Mouse (Mus musculus): ENCODE results near the gene Ephb2.

Ephb2 gene

DNA sequence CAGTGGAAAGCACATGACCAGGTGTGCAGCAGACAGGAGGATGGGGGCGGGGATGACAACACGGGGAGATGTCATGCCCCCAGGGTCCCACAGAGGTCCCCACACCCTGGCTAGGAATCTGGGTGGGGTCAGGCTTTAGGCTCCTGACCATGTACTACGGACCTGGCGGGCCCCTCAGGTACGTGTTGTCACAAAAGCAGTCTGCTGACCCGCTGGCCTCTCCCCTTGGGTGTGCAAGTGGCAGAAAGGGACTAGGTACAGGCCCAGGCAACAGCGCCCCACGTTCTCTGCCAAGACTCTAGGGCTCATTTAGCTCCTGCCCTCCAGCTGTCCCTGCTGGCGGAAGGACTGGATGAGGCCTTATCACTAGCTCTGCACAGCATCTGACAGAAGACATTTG lies 105.3 kb downstream of the Ephb2 start:
- DNase-seq: no peak

DNA sequence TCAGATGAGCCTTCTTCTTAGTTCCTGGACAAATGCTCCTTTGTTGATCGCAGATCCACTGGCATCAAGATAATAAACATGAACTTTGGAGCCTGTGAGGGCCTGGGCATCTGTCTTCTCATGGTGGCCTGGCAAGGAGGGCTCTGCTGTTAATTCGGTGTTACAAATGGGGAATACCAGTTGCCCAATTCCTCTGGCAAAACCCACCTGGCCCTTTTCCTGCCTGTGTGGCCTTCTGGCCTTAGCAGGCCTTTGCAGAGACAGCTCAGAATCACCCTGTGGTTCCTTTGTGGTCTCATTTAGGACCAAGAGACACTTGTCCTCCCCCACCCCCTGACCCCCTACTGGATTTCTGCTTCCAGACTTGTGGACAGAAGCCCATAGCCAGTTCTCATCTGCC lies 106.2 kb downstream of the Ephb2 start:
- peak; percentile 56 to 65 for DNase-seq

DNA sequence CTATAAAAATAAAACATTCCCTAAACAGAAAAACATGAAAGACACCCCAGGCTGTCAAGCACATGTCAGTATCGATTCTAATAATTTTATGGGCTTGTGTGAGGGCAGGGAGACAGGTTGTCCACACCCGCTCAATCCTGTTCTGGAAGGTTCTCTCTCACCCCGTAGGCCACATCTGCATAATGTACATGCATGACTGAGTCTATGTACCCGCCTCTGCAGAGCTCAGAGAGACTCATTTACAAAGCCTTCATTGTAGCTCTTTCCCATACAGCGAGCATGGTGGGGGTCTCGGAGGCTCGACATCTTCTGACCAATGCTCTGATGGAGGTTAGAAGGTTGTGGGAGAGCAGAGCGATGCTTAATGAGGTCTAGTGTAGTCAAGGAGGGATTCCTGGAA lies 108.8 kb downstream of the Ephb2 start:
- no peak for DNase-seq

DNA sequence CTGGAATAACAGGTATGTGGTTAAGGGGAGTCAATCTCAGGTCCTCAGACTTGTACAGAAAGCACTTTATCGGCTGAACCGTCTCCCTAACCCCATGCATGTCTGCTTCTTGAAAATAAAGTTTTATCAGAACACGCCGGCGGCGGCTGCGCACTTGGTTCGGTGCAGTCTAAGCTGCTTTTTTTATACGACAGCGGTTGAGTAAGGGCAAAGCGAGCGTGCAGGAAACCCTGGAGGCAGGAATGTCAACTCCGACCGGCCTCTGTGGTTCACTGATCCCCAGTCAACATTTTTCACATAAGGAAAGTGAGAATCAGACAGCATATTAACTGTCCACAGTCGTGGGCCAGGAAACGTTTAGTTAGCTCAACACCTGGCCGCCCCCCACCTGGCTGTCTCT lies 111.1 kb downstream of the Ephb2 start:
- DNase-seq: no peak

DNA sequence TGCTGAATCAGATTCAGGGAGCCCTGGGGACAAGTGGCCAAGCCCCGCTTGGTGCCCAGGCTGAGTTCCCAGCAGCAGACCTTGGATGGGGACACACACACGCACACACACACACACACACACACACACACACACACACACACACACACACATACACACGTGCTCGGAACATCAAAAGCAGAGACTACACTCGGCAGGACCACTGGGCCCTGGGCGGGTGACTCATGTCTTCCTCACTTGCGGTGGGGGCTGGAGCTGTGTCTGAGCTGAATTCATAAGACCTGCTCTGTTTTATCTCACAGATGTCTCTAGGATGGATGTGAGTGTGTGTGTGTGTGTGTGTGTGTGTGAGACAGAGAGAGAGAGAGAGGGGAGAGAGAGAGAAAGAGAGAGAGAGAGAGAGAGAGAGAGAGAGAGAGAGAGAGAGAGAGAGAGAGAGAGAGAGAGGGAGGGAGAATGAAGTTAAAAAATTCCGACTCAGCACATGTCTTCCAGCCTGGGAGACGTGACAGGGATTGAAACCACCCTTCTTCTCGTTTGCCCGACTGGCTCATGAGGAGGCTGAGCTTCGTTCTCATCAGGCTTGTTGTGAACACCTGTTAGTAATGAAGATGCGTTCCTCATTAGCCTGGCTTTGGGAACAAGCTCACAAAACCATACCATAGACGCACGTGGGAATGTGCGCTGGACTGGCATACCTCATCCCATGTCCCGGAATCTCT lies 113.3 kb downstream of the Ephb2 start:
- no peak for DNase-seq

DNA sequence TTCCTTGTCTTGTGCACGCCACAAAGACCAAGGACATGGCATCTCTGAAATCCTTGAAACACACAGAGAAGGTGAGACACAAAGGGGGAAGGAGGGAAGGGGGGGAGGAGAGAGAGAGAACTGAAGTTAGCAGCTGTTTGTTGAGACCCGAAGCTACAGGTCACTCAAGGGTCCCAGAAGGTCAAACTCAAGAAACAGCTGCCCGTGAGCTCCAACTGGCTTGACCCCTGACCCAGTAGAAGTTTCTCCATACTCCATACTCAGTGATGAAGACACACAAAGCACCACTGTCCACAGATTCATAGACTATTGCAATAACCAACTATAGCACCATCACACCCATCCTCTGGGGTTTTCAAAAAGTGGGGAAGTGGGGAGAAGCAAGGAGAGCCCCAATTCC lies 113.9 kb downstream of the Ephb2 start:
- DNase-seq: no peak

DNA sequence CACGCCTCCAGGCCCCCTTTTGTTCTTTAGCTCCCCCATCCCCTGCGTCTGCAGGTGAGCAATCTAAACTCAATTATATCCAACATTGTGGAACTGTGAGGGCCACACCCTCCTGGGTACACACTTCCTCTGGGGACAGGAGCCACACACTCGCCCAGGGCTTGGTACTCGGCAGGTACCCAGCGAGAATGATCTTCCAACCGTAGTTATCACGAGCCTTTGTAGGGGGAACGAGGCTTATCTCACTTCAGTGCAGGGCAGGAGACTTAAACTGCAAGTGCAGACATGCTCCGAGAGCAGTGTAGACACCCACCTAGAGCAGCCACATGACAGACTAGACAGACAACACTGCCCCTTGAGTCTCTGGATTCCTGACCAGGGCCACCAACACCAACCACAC lies 115.8 kb downstream of the Ephb2 start:
- no peak for DNase-seq

DNA sequence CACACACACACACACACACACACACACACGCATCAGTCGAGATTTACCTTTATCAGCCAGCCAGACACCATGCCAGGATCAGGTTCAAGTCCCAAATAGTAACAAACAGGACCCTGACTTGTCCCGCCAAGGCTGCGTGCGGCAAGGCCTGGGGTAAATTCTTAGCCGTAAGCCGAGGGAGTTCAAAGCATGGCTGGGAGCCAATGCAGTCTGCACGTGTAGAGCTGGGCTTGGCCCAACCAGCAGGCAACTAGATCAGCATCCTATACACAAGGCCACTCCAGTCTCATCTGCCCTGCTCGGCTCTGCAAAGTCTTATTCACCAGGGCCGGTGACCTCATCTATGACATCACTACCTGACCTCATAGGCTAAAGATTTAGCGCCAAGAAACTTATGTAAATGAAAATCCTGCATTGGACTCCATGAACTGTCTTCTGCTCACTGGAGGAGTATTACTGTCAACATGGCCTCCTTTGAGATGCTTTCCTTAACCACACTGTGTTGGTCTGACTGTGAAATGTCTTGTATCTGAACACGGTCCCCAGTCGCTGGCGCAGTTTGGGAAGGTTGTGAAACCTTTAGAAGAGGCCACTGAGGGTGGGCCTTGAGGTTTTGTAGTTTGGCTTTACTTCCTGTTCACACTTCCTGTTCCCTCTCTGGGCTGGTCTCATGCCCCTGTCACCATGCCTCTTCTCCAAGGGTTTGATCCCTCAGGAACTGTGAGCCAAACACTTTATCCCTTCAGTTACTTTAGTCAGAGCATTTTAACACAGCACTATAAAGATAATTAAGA lies 117.4 kb downstream of the Ephb2 start:
- DNase-seq: no peak

DNA sequence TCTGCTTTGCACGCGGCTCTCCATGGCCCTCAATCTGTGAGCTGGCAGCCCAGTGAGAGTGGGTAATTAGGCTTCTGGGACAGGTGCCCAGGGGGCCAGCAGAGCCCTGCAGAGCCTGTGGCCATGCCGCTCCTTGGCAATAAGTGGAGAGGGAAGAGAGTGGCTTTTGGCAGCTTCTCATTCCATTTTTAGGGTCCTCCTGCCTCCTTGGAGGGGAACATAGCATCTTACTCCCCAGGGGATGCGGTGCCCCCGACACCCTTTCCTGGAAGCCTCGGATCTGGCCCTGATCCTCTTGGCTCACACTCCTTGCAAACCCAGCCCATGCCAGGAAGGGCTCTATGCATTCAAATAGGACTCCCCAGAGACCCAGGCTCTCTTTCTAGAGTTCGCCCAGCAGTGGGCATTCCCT lies 119.2 kb downstream of the Ephb2 start:
- peak; percentile 70 to 78 for DNase-seq

DNA sequence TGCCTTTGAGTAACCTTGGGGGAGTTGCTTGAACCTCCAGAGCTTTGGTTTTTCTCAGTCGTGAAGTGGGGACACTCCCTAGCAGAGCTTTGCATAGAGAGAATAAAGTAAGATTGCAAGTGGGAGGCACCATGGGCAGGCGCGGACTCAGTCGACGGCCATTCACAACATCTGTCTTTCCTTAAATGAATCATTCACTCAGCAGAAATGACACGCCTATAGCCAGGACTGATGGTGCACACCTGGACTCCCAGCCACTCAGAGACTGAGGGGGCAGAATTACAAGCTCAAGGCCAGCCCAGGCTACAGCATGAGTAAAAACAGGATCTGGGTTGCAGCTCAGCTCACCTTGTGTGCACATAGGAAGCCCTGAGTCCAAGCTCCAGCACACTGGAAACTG lies 121.3 kb downstream of the Ephb2 start:
- DNase-seq: no peak

DNA sequence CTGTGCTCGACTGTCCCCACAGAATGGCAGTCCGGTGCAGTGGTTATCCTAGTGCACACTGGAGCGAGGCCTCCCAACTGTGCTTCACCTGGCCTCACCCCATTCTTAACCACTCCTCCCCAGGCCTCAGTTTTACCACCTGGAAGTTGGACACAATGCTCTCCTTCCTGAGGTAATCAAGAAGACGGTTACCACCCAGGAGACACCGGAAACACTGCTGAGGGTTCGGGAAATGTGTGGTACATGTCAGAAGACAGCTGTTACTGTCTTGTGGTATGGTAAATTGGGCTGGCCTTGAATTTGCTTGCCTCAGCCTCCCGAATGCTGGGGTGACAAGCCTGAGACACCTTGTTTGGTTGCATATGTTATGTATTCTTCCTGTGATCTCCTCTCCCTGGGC lies 121.9 kb downstream of the Ephb2 start:
- no peak for DNase-seq

DNA sequence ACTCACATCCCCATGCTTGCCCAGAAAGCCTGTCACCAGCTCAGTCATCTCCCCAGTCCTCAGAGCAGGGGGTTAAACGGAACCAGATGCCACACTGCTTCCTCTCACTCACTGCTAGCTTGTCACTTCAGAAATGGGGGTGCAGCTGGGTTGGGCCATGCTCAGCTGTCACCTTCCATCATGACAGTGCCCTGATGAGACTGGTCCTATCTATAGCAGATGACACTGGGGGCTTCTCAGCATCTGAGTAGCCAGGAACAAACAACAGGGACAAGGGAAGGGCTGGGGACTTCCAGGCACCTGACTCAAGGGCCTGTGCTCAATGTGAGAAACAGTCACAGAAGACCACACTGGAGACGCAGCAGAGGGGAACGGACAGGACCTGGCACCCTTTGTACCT lies 122.4 kb downstream of the Ephb2 start:
- no peak for DNase-seq

DNA sequence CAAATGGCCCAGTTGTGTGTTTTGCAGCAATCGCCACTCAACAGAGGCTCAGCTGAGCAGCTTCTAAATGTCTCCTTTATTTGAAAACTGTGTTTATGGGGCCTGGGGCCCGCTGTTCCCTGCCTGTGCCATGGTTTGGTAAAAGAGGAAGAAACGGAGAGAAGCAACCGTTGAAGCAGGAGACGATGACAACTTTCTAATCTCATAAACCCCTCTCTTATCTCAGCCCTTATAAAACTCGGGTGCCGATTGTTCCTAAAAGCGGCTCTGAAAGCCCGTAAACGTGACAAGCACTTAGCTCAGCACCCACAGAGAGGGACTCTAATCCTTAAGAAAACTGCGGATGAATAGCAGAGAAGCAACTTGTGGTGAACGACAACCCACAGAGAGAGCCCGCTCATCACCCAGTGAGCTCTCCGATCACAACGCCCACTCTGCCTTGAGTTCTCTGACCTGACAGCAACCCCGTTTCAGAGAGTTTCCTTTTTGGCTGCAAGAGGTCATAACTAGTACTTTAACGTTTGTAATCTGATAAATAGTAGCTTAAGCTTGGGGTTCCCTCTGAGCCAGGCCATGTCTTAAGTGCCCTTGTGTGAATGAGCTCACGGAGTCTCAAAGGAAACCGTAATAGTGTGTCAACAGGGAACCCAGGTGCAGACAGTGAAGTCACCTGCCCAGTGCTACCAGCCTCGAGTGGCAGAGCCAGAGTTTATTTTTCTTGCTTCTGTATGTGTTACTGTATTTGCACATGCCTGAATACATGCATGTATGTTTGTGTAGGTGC lies 123.6 kb downstream of the Ephb2 start:
- no peak for DNase-seq

DNA sequence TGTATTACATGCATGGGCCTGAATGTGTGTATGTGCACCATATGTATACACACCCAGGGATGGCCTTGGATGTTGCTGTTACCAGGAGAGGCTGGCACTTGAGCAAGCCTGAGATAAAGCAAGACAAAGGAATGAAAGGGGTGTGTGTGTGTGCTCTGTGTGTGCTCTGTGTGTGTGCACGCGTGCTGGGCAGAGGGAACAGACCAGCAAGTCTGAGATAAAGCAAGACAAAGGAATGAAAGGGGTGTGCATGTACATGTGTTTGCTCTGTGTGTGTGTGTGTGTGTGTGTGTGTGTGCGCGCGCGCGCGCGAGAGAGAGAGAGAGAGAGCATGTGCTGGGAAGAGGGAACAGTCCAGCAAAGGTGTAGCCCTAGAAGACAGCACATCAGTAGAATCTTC lies 125.4 kb downstream of the Ephb2 start:
- no peak for DNase-seq

DNA sequence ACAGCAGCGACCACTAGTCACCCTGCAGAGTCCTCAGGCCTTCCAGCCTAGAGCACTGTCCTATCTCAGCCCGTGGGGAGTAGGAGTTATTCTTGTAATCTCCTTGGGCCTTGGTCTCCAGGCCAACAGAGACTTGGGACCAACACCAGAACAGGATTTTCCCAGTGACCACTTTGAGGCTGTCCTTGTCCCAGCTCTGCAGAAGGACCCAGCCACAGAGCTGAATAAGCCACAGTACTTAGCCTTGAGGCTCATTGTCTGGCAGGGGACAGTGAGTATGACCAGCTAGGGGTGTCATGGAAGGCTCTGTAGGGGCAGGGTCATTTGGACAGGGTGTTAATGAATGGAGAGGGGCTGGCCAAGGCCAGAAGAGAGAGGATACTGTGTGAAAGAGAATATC lies 126.8 kb downstream of the Ephb2 start:
- no peak for DNase-seq

DNA sequence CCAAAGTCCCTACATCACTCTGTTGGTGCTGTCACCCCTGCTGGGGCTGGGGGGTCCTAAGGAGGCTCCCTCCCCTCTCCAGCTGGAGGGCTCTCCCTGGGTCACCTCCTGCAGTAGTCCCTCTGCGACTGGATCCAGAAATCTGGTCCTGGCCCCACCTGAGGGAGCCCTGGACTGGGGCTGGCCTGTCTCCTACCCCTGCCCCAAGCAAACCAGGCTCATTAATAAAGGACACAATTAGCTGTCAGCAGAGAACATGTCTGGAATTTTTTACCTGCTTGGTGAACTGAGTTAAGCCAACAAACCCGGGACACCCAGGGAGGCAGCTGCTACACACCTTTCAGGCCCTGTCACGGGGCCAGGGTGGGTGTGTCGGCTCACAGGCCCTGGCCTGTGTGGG lies 129.1 kb downstream of the Ephb2 start:
- DNase-seq: no peak

DNA sequence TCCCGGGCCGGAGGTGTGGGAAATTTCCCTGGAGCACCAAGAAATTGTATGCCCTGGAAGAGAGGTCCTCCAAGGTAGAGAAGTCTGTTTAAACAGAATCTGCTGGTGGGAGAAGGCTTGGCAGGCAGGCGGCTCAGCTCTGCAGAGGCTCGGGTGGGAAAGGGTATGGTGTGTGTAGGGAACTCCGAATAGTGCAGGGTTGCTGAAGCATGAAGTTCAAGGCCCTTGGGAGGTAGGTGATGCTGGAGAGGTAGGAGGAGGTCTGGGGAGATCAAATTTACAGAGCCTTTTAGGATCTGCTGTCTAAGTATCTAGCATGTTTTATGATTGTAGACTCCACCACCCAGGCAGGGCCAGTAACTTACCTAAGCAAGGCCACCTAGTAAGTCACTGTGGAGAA lies 130.7 kb downstream of the Ephb2 start:
- DNase-seq: no peak

DNA sequence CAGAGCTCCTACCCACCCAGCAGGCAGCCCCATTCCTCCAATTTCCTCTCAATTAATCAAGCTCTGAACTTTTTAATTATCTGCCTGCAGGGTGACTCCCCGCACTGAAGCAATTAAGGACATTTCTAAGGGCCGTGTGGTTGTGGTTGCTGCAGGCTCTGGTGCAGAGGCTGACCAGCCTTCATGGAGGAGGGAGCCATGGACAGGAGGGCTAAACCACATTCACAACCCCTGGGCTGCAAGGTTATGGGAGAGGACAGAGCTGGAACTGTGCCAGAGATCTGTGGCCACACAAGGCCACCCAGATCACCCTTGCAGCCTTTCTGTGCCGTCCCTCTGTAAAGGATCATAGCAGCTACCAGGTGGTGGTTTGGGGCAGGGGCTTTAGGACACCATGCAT lies 131.2 kb downstream of the Ephb2 start:
- no peak for DNase-seq

DNA sequence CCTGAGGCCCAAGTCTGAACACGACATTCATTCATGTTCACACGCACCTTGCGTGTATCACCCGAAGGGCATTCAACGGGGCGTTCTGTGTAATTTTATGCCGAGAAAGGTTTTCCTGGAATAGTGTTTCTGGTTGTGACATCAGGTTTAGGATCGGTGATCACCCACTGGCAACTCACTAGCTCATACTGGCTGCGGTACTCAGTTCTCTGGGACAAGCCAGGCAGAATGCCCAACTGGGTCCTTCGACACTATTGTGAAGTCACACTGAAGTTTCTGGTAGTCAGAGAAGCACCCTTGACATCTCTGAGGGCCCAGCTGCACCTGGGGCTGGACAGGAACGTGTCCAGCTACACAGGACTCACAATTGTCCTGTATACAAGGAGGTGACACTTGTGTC lies 132.4 kb downstream of the Ephb2 start:
- DNase-seq: no peak

DNA sequence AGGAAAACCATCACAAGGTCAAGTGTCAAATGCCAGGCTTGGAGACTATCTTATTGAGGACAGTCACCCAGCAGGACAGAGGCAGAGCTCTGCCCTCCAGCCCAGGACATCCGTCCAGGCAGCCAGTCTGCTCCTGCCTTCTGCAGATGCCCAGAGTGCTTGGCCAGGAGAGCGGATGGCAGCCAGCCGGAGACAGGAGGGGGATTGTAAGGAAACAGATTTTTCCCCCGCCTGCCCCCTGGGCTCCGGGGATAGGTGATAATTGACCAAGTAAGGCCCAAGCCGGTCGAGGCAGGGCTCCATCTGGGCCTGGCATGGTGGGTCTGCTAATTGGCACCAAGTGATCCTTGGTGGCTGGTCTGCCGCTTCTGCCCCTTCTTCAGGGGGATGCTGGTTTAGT lies 133.3 kb downstream of the Ephb2 start:
- peak; percentile 87 for DNase-seq

DNA sequence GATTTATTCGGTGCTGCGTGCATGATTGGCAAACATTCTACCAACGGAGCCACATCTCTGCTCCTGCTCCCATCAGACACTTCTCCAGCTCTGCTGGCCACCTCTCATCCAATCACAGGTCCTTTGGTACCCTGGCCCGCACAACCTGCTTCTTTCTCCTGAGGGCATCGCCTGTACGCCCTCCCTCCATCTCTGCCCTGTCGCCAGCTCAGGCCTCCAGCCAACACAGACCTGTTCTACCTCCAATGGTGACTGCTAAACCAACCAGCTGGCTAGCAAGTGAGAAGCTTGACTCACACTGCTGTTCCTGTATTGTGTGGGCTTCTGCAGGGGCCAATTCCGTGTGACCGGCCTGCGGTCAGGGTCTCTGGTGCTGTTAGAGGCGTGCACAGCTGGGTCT lies 134.6 kb downstream of the Ephb2 start:
- peak; percentile 80 to 84 for DNase-seq

DNA sequence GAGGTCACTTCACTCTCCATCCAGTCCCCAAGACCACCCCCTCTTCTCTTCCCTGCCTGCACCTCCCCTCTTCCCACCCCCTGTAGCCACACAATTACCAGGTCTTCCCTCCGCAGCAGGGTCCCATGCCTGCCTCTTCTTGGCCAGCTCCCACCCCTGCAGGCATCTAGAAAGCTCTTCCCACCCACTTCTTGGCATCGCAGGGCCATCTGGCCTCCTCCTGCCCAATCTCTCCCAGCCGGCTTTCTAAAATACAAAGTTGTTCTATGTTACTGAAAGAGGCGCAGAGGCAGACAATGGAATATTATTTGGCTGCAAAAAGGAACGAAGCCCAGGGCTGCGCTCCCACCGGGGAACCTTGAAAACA lies 136.7 kb downstream of the Ephb2 start:
- DNase-seq: peak; percentile 63 to 72

DNA sequence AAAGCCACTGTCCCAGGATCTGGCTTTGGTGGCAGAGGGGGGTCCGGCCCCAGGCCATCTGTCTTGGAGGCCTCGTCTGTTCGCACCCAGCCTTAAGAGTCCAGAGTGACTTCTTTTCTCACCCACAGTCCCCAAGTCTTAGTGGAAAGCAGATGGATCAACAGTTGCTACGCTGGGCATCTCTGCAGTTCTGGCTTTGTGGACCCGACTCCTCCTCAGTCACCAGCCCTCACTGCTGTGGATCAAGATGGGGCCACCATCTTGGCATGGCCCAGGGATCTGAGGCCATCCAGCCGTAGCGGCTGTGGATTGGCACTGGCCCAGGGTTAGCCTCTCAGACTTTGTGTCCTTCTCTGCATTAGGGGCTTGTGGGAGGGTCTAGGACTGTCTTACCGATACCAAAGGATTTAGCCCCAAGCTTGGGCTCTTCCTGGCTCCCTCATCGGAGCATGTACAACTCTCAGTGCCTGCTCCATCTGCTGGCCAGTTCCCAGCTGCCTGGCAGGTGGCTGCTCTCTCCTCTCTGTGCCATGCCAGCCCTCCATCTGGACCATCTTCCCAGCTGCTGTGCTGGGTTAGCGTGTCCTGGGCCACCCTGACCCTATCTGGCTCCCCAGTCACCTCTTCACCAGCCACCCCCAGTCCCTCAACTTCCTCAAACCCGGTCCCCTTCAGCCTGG lies 137.2 kb downstream of the Ephb2 start:
- peak; percentile 92 to 93 for DNase-seq

All from cerebellum, postnatal 14 days (tissue).